Mouse (Mus musculus): ENCODE results near the gene Efna2.

DNA sequence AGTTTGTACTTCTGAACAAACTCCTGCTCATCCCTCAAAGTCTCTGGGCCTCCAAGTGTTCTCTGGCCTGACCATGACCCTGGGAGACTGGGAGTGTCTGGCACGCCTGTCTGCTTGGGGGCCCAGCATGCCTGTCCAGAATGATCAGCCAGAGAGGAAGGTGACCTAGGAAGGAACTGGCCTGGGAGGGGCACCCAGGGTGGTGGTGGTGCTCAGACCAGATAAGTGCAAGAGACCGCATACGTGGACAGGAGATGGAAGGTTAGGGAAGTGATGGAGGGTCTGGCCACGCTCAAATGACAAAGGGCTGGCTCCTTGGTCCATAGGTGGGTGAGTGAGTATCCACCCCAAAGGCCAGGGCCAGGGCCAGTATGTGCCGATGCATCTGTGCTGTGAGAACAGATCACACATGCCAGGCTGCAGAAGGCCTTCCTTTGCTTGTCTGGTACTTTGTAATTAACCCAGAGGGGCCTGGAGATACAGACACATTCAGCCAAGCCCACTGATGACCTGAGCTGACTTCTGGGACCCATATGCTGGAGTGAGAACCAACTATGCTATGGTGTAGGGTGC, 32.0 kb upstream of the Efna2 start:
- TF ChIP-seq CTCF (IDR thresholded peaks at IDR 0.05; ENCODE audit: low read depth, low read length) (no peak), POLR2A (IDR thresholded peaks at IDR 0.05; ENCODE audit: insufficient read depth, low read length) (no peak), EP300 (IDR thresholded peaks at IDR 0.05; ENCODE audit: insufficient read depth, low read depth, low read length) (no peak)

All from ES-Bruce4 (cell line).